Mouse (Mus musculus) heart, adult 2 months (tissue): Measurements from ENCODE around the gene Nbea.

ENCODE experiments used
- CTCF ChIP-seq: fragments of 200-600 bp; IDR thresholded peaks from 2 replicates; pipeline ENCODE4 v1.8.1; 2022; ENCODE audit warnings: antibody characterized with exemption, mild to moderate bottlenecking, moderate library complexity
- EP300 ChIP-seq: fragments of 200-500 bp; IDR thresholded peaks from 2 replicates; pipeline ENCODE4 v1.6.1; 2011; ENCODE audit warnings: low read depth, low read length, control low read depth; ENCODE audit not compliant: insufficient read depth

DNA sequence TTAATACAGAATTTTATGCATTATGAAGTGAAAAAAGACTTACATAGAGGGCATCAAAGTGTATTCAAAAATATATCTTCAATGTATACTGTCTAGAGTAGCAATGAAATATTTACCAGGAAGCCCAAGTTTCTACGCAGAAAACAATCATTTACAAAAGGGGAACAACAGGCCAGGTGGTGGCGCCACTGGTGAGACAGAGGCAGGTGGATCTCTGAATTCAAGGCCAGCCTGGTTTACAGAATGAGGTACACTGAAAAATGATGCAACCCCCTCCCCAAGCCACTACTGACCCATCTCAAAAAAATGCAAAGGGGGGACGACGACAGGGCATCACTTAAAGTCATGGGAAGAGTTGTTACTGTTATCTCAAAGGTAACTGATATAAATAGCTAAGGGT, 430.9 kb downstream of the Nbea start:
- TF ChIP-seq CTCF (no peak), EP300 (no peak)
